Mouse (Mus musculus) midbrain, embryonic 14.5 days (tissue): ENCODE data around the gene Pet117. TPM values are rescaled to one million over a fixed set of nuclear protein-coding genes. Genes with fewer than 3 reads are reported as not detected.

Experiments
- ATAC-seq: fragments of 200-750 bp; cut with Nextera tagmentation; 2 replicates; pipeline ENCODE4 v1.8.0; 2017; ENCODE audit warnings: moderate number of reproducible peaks, moderate library complexity; ENCODE audit not compliant: low FRiP score, low TSS enrichment
- DNase-seq: peaks from one replicate; pipeline ENCODE4 v3.0.0-alpha.2; 2015
- H3K27ac ChIP-seq: fragments of 300-500 bp; sonication (generic); replicated peaks from 2 replicates; pipeline ENCODE4 v1.5.1; 2014; ENCODE audit warnings: mild to moderate bottlenecking, low read depth, low read length, moderate library complexity
- H3K27me3 ChIP-seq: fragments of 300-500 bp; sonication (generic); 2 replicates; pipeline ENCODE4 v1.6.1; 2014; ENCODE audit warnings: low read length, control low read depth, mixed read lengths; ENCODE audit not compliant: control insufficient read depth, insufficient read depth
- H3K36me3 ChIP-seq: fragments of 300-500 bp; sonication (generic); 2 replicates; pipeline ENCODE4 v1.6.1; 2014; ENCODE audit warnings: low read length, control low read depth; ENCODE audit not compliant: control insufficient read depth, insufficient read depth
- H3K4me1 ChIP-seq: fragments of 300-500 bp; sonication (generic); 2 replicates; pipeline ENCODE4 v1.6.1; 2014; ENCODE audit warnings: mild to moderate bottlenecking, antibody characterized with exemption, low read length, control low read depth; ENCODE audit not compliant: control insufficient read depth, insufficient read depth
- H3K4me2 ChIP-seq: fragments of 300-500 bp; sonication (generic); 2 replicates; pipeline ENCODE4 v1.6.1; 2014; ENCODE audit warnings: mild to moderate bottlenecking, low read length, moderate library complexity
- H3K4me3 ChIP-seq: fragments of 300-500 bp; sonication (generic); replicated peaks from 2 replicates; pipeline ENCODE4 v1.5.1; 2014; ENCODE audit warnings: low read depth, low read length
- H3K9ac ChIP-seq: fragments of 300-500 bp; sonication (generic); replicated peaks from 2 replicates; pipeline ENCODE4 v1.6.1; 2014; ENCODE audit warnings: mild to moderate bottlenecking, low read length, moderate library complexity
- H3K9me3 ChIP-seq: fragments of 300-500 bp; sonication (generic); 2 replicates; pipeline ENCODE4 v1.6.1; 2016; ENCODE audit warnings: low read length, control low read depth, mixed read lengths; ENCODE audit not compliant: control insufficient read depth
- WGBS: fragments of 180-500 bp; shearing (Covaris S2); extraction: QIAGEN DNeasy Blood & Tissue Kit; methylation state at CpG from one replicate; pipeline ENCODE4 v1.1.7; 2014; 5-methylcytosine and 5-hydroxymethylcytosine counted together
- polyA plus RNA-seq: library from polyadenylated mRNA; unstranded; fragments of >200 nt; fragmentation: Nextera tagmentation; extraction: Ambion mirVana; gene quantifications from 2 replicates; pipeline ENCODE4 v1.2.1, GENCODE M21; 2014

Pet117 gene
- 3.1 TPM in 1 of 2 replicates, not detected in the other for polyA plus RNA-seq

DNA sequence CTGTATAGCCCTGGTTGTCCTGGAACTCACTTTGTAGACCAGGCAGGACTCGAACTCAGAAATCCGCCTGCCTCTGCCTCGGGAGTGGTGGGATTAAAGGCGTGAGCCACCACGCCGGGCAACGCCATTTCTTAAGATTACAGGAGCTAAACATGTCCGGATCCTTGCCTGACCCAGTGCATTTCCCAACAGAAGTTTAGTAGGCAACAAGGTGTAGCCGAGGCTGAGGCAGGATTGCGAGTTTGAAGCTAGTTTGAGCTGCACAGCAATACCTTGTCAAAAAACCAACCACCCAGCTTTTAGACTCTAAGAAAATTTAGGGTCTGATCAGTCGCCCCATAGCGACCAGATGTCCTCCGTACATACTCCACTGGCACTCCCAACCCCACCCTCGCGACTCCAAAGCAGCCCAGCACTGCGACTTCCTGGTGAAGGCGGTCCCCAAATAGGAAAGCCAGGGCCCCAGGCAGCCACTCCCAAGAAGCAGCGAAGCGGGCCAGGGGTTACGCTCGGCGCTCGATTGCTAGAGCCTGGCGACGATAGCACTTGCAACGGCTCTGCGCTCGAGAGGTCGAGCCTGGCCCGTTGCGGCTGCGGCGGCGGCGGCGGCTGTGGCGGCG lies at the start of gene Pet117, which contains the start of gene Kat14:
Gene Pet117, plus strand, starts transcription at position 597 of the 620 bp plus-strand sequence.
Gene Kat14, plus strand, starts transcription at position 584 of the 620 bp plus-strand sequence.
- Histone ChIP-seq H3K36me3 (peaks cover 5% of the 10 kb centered on the region; the same call in 1 of the 2 replicates), H3K9me3 (no peaks in the 10 kb centered on the region), H3K9ac (peak within 1 kb of the TSS; percentile 82), H3K4me1 (peaks cover 9% of the 10 kb centered on the region; the same call in 1 of the 2 replicates), H3K27me3 (no peaks in the 10 kb centered on the region), H3K4me3 (peak within 1 kb of the TSS; percentile 93), H3K27ac (peak within 1 kb of the TSS; percentile 95), H3K4me2 (peak within 1 kb of the TSS; percentile 62)
- DNase-seq: peak; percentile 97
- WGBS: 9% methylated on average over 37 of the region's 38 CpGs
- peak; percentile 93 for ATAC-seq

- H3K9me3 ChIP-seq: no peaks in the 10 kb centered on the region
- H3K27me3 ChIP-seq: peaks cover 3% of the 10 kb centered on the region; the same call in 1 of the 2 replicates
- no peak overlapping the region for H3K4me2 ChIP-seq
- DNase-seq (no peak), ATAC-seq (no peak)
- WGBS: 69% methylated on average over 3 of the region's 3 CpGs
- no peak overlapping the region for H3K4me3 ChIP-seq
- no peak overlapping the region for H3K9ac ChIP-seq
- no peaks in the 10 kb centered on the region for H3K36me3 ChIP-seq
- H3K4me1 ChIP-seq: no peaks in the 10 kb centered on the region
- H3K27ac ChIP-seq: no peak overlapping the region
Observed at GRCm38 (mm10) chr2:144324218-144324617, 44.6 kb upstream of the Pet117 start.

GRCm38 (mm10) chr2:144329451-144329850 lies 39.3 kb upstream of the Pet117 start:
- 4% methylated on average over 10 of the region's 10 CpGs for WGBS
- Histone ChIP-seq H3K27ac (no peak overlapping the region), H3K4me2 (no peak overlapping the region), H3K9ac (no peak overlapping the region), H3K36me3 (no peaks in the 10 kb centered on the region), H3K4me1 (peaks cover 22% of the 10 kb centered on the region), H3K9me3 (no peaks in the 10 kb centered on the region), H3K4me3 (no peak overlapping the region), H3K27me3 (peaks cover 50% of the 10 kb centered on the region)
- ATAC-seq (no peak), DNase-seq (no peak)

DNA sequence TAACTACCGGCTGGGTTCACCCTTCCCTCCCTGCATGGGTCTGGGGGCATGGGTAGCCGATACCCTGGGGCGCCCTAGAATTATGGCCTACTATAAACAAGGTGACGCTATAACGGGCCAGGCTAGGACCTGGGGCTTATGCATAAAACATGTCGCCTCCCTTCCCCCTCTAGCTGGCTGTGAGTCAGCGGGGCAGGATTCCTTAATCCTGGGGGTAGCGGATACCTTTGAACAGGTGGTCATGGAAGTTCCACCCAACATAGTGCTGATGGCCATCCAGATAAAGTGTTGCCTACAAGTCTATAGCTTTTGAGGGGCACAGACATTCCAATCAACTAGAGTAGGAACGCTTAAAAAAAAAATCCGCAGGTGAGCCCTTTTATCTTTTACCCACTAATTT lies 38.9 kb upstream of the Pet117 start:
- H3K36me3 ChIP-seq: no peaks in the 10 kb centered on the region
- no peak overlapping the region for H3K9ac ChIP-seq
- H3K27me3 ChIP-seq: peaks cover 53% of the 10 kb centered on the region
- peak overlapping the region; percentile 86 for H3K4me2 ChIP-seq
- DNase-seq: no peak
- 2% methylated on average over 10 of the region's 10 CpGs for WGBS
- H3K4me3 ChIP-seq: no peak overlapping the region
- no peak overlapping the region for H3K27ac ChIP-seq
- peaks cover 22% of the 10 kb centered on the region for H3K4me1 ChIP-seq
- H3K9me3 ChIP-seq: no peaks in the 10 kb centered on the region
- ATAC-seq: no peak

GRCm38 (mm10) chr2:144330352-144330959 lies 38.3 kb upstream of the Pet117 start:
- Histone ChIP-seq H3K4me1 (peaks cover 22% of the 10 kb centered on the region), H3K4me2 (peak overlapping the region; percentile 86), H3K9ac (peak overlapping the region; percentile 49), H3K36me3 (no peaks in the 10 kb centered on the region), H3K9me3 (no peaks in the 10 kb centered on the region), H3K4me3 (peak overlapping the region; percentile 44), H3K27me3 (peaks cover 53% of the 10 kb centered on the region), H3K27ac (no peak overlapping the region)
- DNase-seq (peak; percentile 35), ATAC-seq (no peak)
- under 1% methylated on average over 41 of the region's 41 CpGs for WGBS

- Histone ChIP-seq H3K9ac (peak overlapping the region; percentile 49), H3K4me2 (peak overlapping the region; percentile 86), H3K27ac (no peak overlapping the region), H3K4me1 (peaks cover 22% of the 10 kb centered on the region), H3K4me3 (peak overlapping the region; percentile 44), H3K36me3 (no peaks in the 10 kb centered on the region), H3K9me3 (no peaks in the 10 kb centered on the region), H3K27me3 (peaks cover 53% of the 10 kb centered on the region)
- DNase-seq (peak; percentile 65), ATAC-seq (peak; percentile 35; the same call in 1 of the 2 replicates)
- WGBS: under 1% methylated on average over 50 of the region's 50 CpGs
Observed at GRCm38 (mm10) chr2:144330960-144331371, 37.8 kb upstream of the Pet117 start.

DNA sequence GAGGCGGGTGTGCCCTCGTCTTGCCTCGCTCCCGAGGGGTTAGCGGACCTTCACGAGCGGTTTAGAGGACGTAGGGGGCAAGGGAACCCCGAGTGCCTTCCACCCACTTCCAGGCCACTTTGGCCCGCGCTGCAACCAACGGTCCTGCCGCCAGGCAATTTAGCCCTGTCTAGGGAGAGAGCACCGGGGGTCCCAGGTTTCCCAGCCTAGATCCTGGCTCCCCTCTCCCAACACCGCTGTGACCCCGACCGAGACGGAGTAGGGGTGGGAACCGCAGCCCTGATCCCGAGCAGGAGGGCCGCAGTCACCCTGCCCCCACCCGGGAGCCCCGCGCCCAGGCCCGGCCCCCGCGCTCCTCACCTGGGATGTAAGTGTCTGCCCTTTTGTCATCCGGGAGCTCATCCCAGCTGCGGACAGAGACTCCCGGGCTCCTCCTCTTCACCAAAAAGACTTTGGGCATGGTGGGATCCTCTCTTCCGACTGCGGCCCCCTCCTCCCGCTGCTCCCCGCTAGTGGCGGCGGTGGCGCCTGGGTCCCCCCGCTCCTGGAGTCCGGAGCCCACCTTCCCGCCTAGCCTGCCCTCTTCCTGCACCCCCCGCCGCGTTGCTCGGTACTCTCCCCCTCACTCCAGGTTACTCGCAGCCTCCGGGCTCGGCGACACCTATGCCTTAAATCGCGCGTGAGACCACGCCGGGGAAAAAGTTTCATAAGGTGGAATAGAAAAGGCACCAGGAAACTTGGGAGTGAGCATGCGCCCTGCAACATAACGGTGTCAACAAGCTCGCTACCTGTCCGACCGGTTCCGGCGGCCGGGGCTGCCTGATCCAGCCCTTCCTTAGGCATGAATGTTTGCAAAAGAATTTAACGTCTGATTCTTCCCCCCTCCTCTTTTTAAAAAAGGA lies 37.1 kb upstream of the Pet117 start, which contains the start of gene Ovol2:
Gene Ovol2, minus strand, starts transcription at position 746 of the 902 bp plus-strand sequence.
- peaks cover 22% of the 10 kb centered on the region for H3K4me1 ChIP-seq
- H3K36me3 ChIP-seq: no peaks in the 10 kb centered on the region
- ATAC-seq: peak; percentile 41
- WGBS: under 1% methylated on average over 61 of the region's 62 CpGs
- H3K4me2 ChIP-seq: peak within 1 kb of the TSS; percentile 86
- peak within 1 kb of the TSS; percentile 49; the same call in 1 of the 2 replicates for H3K9ac ChIP-seq
- peaks cover 53% of the 10 kb centered on the region for H3K27me3 ChIP-seq
- H3K9me3 ChIP-seq: no peaks in the 10 kb centered on the region
- H3K27ac ChIP-seq: no peak within 1 kb of the TSS
- peak within 1 kb of the TSS; percentile 44 for H3K4me3 ChIP-seq
- peak; percentile 34 for DNase-seq

- peak overlapping the region; percentile 26 for H3K4me3 ChIP-seq
- H3K4me1 ChIP-seq: peaks cover 22% of the 10 kb centered on the region
- H3K9me3 ChIP-seq: no peaks in the 10 kb centered on the region
- 7% methylated on average over 9 of the region's 9 CpGs for WGBS
- H3K27me3 ChIP-seq: peaks cover 53% of the 10 kb centered on the region
- H3K36me3 ChIP-seq: no peaks in the 10 kb centered on the region
- ATAC-seq (no peak), DNase-seq (peak; percentile 42)
- H3K9ac ChIP-seq: no peak overlapping the region
- peak overlapping the region; percentile 86 for H3K4me2 ChIP-seq
- no peak overlapping the region for H3K27ac ChIP-seq
Observed at GRCm38 (mm10) chr2:144332486-144332885, 36.3 kb upstream of the Pet117 start.
